Mouse (Mus musculus): ENCODE measurements at regions not wholly inside any gene's neighbourhood (a gene's known extent, or its start where the extent isn't known, plus 50 kb on each side); places are given as distances from the start of the nearest gene placed in this dataset.

- no peak for DNase-seq
Observed at GRCm38 (mm10) chr2:9691906-9692305, 189.1 kb upstream of the 4930412O13Rik start.

GRCm38 (mm10) chr2:9693351-9693750, 187.7 kb upstream of the 4930412O13Rik start:
- no peak for DNase-seq

- DNase-seq: no peak
Observed at GRCm38 (mm10) chr2:9694178-9694577, 186.9 kb upstream of the 4930412O13Rik start.

- DNase-seq: peak; percentile 5
Observed at GRCm38 (mm10) chr2:9697591-9698345, 183.3 kb upstream of the 4930412O13Rik start.

- no peak for DNase-seq
Observed at GRCm38 (mm10) chr2:9704266-9704665, 176.8 kb upstream of the 4930412O13Rik start.

- no peak for DNase-seq
Observed at GRCm38 (mm10) chr2:9709466-9709865, 171.6 kb upstream of the 4930412O13Rik start.

GRCm38 (mm10) chr2:9717904-9718303, 163.1 kb upstream of the 4930412O13Rik start:
- no peak for DNase-seq

GRCm38 (mm10) chr2:9733243-9733642, 147.8 kb upstream of the 4930412O13Rik start:
- DNase-seq: no peak

- DNase-seq: no peak
Observed at GRCm38 (mm10) chr2:9744181-9744580, 136.9 kb upstream of the 4930412O13Rik start.

- no peak for DNase-seq
Observed at GRCm38 (mm10) chr2:9749829-9750788, 130.9 kb upstream of the 4930412O13Rik start.

- DNase-seq: no peak
Observed at GRCm38 (mm10) chr2:9753691-9754090, 127.4 kb upstream of the 4930412O13Rik start.

GRCm38 (mm10) chr2:9754153-9754552, 126.9 kb upstream of the 4930412O13Rik start:
- DNase-seq: no peak

GRCm38 (mm10) chr2:9757770-9758420, 123.2 kb upstream of the 4930412O13Rik start:
- no peak for DNase-seq

- no peak for DNase-seq
Observed at GRCm38 (mm10) chr2:9758983-9759382, 122.1 kb upstream of the 4930412O13Rik start.

- no peak for DNase-seq
Observed at GRCm38 (mm10) chr2:9759389-9760104, 121.5 kb upstream of the 4930412O13Rik start.

- DNase-seq: no peak
Observed at GRCm38 (mm10) chr2:9780159-9780558, 100.9 kb upstream of the 4930412O13Rik start.

GRCm38 (mm10) chr2:9782698-9783097, 98.4 kb upstream of the 4930412O13Rik start:
- no peak for DNase-seq

- no peak for DNase-seq
Observed at GRCm38 (mm10) chr2:9791970-9792369, 89.1 kb upstream of the 4930412O13Rik start.

GRCm38 (mm10) chr2:9792381-9792780, 88.7 kb upstream of the 4930412O13Rik start:
- no peak for DNase-seq

- no peak for DNase-seq
Observed at GRCm38 (mm10) chr2:9795401-9795800, 85.7 kb upstream of the 4930412O13Rik start.

- DNase-seq: no peak
Observed at GRCm38 (mm10) chr2:9801484-9801883, 79.6 kb upstream of the 4930412O13Rik start.

GRCm38 (mm10) chr2:9804306-9804705, 76.7 kb upstream of the 4930412O13Rik start:
- DNase-seq: no peak

- no peak for DNase-seq
Observed at GRCm38 (mm10) chr2:9805590-9805989, 75.5 kb upstream of the 4930412O13Rik start.
